Mouse (Mus musculus) forelimb bud, embryonic 11.5 days (tissue): ENCODE measurements at regions not wholly inside any gene's neighbourhood (a gene's known extent, or its start where the extent isn't known, plus 50 kb on each side); places are given as distances from the start of the nearest gene placed in this dataset.

Experiments
- DNase-seq: peaks from one replicate; pipeline ENCODE4 v3.0.0-alpha.2; 2012; ENCODE audit warnings: low read depth, low spot score

DNA sequence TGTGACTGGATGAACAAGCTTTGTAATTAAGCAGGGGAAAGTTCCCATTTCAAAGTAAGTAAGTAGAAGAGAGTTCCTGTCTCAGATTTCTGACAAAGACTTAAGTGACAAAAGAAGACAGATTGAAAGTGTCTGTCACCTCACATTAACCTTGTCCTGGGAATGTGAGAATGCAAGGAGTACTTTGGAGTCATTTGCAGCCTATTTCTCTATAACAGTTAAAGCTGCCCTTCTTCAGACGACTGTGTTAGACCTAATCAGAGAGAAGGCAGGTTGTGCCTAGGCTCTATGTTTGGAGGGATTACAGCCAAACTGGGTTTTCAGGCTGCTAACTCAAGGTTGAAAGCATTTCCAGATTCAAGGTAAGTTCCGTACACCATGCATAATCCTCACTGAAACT lies 446.5 kb downstream of the Pdgfc start:
- DNase-seq, result no peak

DNA sequence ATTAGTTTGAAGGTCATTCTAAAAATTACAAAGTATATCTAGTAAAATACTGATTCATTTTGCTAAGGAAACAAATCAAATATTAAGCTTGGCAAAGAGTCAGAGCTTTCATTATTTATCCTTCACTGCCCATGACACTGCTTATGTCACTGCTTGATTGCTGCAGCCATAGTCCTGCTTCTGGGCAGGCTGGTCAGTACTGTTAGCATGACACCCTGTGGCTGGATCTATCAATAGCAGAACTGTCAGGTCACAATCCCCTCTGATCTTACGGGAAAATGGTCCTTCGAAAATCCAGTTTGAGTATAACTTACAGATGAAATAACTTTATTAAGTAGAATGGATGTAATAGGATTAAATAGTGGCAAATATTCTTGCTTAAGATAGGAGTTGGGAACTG lies 447.1 kb downstream of the Pdgfc start:
- DNase-seq, result no peak

DNA sequence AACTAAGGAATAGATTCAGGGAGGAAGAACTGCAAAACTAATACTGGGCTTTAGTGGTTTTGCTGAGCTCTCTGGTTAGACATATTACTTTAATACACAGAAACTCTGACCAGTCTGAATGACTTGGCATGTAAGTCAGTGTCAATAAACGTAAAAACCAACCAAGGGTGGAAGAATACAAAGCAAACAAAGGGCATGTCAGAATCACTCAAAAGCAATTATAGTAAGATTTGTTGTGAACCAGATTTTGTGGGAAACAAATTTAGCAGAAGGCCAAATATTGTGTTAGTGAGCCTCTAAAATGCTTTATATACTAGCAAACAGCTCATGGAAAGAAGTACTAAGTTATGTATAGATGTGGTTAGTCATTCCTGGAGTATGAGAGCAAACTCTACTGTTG lies 427.1 kb upstream of the Ctso start:
- no peak for DNase-seq

DNA sequence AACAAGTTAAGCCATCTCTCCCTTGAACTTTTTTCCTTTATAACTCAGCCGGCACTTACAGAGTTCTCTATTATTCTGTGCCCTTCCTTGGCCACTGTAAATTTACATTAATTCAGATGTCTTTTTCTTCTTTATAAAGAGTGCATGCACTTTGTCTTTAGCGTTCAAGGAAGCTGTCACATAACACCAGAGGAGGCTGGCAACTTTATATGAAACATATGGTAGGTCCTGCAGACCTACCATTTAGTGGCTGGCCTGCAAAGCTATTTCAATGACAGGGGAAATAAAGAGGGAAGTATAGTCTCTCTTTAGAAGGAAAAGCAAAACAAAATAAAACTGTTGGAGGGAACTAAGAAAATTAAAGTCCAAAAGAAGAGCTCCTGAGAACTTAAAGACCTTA lies 423.8 kb upstream of the Ctso start:
- DNase-seq, result peak; percentile 58

DNA sequence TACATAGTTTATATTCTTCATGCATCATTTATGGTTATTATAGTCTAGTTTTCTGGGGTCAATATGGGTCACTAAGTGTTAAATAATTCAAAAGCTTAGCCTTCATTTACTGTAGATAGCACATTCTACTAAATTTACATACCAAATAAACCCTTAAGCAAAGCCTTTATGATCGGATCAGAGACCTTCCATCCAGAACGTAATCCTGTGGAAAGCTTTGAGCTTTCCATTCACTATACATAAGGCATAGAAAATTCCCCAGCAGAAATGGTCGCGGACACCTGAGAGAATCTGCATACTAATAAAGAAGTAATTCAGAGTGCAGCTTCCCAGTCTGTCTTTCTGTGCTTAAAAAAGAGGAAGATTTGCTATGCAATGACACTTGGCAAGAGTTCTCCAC lies 410.6 kb upstream of the Ctso start:
- DNase-seq, result no peak

DNA sequence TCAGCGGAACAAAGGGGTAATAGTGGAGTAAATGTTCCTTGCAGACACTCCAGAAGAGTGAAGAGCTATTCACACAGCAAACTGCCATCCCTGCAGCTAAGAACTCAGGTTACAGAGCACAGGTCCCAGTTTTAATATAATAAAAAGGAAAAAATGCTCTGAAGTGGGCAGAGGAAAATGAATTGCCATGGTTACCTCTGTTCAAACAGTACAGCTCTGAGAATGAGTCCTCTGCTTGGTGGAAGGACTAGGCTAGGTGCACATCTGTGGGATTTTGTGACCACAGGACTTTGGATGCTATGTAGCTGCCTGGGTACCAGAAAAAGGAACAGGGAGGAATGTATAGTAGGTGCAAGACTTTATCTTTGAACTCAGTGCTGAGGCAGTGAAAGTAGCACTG lies 401.5 kb upstream of the Ctso start:
- DNase-seq, result no peak

DNA sequence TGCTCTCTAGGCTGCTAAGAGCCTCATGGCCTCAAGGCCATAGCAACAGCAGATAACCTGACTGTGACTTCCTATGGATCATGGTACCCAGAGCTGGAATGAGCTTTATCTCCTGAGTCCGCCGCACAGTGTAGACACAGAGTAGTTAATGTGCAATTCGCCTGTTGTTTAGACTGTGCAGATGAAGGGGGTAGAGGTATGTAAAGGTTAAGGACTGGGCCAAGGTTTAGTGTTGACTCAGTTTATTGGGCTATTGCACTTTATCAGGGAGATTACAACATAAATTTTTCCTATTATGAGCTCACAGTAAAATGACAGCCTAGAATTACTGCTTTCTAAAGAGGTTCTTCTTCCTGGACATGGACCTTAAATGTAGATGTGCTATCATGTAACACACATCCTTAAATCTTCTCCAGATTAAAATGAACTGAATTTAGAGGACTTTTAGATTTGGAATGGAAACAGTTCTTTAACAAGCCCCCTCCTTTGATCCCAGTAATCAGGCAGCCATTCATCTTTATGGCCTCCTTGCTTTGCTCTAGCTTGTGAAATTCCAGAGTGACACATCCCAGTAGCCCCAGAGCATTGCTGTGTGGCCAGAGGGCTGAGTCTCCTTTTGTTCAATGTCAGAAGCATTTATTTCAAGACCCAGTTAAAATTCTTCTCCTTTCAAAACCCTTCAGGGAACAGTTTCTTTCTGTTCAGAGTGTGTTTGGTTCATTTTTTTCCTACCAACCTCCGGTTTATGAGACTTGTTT lies 396.8 kb upstream of the Ctso start:
- peak; percentile 53 for DNase-seq

DNA sequence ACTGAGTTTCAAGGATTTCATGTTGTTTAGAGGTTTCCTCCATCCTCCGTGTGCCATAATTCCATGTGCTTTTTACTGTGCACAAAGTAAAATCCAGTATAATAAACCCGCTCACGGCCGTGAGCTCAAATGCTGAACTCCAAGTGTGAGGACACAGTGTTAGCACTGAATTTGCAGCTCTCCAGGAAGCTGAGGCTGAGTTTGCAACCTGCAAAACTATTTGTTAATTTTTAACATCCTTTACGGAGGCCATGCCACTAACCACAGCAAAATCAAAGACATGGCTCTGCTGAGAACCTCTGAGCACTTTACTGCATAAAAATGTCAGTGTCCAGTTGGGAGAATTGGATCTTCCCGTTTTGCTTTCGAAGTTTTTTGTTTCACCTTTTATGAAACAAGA lies 377.6 kb upstream of the Ctso start:
- DNase-seq, result no peak

DNA sequence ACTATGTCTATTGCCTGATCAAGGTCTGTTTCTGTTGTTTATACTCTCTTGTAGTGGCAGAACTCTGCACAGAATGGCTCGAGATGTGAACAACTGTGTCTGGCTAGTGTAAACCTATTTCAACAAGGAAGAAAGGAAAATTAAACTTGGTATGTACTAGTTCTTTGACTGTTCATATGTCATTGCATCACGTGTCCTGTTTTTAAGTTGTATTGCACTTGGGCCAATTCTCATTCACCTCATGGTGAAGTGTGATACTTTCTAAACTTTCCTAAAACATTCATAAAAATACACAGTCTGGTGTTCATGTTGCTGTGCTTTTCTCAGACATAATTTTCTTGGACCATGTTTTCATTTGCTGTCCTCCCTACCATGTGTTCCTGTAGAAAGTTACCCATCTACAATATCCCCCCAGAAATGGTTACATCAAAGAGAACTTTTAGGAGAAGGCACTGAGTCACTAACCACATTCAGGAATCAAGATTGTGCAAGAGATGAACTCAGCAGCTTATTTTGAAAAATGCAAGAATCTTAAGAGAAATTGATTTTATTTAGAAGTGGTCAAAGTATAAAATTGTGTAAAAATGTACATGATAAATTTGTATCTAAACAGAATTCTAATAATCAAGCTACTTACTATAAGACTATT lies 369.7 kb upstream of the Ctso start:
- no peak for DNase-seq

DNA sequence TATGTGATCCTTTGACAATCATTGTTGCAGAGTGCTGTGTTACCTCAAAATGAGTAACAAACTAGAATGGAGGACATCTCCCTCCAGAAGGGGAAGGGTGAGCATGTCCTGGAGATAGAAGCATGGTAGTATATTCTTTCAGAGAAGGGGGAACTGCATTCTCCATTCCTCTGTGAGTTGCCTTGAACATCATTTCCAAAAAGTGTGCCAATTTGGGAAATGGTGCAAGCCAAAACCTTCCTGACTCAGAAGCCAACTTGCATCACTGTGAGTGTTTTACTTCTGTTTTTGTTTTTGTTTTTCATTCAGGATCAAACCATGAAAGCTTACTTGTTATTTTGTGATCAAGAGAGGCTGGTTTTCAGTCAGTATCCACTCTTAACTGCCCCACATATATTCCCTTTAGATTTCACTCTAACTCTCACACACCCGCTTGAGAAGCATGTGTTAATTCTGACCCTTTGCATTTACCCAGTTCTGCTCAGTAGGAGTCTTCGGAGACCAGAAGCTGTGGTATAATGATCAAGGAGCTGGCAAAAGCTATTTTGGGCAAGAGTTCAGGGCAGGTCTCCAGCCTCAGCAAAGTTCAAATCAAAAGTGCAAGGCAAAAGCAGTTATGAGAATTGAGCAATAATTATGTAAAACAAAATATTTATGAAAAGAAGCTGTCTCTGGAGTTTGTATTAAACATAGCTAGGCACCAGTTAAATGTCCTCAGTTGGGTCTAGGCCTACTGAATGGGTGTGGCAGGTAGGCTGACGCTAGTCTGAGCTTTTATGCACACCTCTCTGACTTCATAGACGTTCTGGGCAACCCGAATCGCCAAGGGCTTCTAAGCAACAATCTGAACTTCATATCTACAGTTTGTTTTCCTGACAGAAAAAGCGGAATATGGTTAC lies 368.3 kb upstream of the Ctso start:
- no peak for DNase-seq

DNA sequence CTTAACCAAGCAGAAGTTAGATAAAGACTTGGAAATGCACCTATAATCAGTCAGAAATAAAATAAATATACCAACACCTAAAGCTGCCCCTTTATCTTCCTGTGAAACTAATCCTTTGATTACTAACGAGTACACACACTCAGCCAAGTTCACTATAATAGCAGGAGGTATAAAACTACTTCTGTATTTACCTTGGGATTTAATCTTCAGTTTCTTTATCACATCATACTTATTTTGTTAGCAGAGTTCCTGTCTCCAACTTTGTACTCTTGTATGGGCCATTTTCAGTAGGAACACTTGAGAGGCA lies 367.7 kb upstream of the Ctso start:
- no peak for DNase-seq

DNA sequence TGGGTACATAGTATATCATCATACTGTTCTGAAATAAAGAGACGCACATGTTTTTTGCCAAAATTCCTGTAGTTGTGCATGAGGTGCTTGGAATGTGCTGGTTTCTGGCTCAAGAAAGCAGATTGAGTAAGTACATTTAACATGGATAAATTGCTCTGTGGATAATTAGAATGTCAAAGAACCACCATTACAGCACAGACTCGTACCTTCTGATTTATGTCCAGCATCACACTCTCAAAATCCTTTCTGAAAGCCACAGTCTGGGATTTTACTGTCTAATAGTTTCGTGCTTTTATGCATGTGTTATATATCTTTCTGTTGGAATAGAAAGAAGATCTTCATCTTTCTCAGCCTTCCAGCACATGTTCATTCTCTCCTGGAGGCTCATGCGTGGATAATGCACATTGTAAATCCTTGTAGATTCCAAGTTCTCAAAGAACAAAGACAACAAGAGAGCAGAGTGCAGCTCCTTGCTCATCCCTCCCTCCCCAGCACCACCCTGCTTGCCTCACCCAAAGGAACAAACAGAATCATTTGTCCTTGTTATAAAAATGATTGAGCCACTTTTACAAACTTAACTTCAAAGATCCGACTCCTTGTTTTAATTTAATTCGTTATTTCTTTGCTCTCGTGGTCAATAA lies 348.9 kb upstream of the Ctso start:
- DNase-seq, result no peak

DNA sequence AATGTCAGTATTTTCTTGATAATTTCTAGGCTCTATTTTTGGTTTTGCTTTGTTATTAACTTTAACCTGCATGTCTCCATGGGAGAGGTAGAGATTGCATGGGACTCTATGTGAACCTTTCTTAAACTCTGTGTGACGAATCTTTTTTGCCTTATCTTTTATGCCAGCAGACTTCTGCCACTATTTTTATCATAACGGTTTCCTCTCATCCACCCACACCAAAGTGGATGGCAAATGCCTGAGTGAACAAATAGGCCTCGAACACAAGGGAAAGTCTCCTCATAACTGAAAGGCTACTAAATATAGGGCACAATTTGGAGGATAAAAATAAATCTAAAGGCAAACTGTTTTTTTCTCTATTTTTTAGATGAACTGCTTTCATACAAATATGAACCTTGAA lies 343.3 kb upstream of the Ctso start:
- DNase-seq, result no peak

DNA sequence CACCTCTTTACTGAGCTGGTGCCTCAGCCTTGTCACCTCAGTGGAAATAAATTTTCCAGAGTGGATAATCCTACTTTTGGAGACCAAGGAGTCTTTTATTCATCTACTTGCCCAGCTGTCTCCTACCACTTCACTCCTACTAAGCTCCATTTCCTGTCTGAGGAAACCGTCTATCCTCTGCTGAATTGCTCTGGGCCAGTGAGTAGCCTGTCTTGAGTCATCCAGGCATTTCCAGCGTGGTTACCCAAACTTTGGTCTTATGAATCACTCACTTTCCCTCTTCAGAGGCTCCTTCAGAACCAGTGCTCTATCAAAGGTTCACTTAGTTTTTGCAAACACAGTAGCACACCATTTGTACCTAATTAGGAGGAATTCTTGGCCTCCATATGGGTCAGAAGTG lies 303.2 kb upstream of the Ctso start:
- DNase-seq, result no peak

DNA sequence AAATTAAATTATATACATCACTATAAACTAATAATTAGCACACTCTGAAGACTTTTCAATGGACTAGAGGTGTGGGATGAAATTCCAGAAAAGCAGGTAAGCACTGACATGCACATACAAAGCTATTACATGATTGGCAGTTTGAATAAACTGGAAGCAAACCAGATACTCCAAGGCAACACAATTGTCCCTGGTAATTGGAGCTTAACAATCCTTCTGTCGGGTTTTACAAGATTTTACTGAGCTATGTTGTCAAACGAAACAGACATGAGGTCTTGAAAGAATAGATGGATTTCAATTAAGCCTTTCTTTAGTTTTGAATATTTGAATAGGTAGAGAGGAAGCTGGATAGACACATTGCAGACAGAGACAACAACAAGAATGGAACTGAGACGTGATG lies 273.9 kb upstream of the Ctso start:
- no peak for DNase-seq

DNA sequence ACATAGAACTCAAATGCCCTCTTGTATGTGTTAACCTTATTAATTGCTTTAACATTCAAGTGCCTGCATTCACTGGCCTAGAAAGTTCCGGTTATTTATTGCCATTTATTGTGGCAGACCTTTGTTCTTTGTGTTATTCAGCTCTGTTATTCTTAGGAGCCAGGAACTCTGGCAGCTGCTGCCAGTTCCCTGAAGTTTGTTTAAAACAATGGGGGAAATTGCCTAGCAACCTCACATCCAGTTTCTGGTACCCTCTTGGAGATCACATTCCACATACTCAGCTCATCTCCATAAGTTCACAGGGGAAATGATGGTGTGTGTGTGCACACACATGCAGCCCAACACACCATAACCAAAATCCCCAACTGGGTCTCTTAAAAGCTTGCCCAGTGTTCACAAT lies 270.8 kb upstream of the Ctso start:
- DNase-seq, result peak; percentile 48

DNA sequence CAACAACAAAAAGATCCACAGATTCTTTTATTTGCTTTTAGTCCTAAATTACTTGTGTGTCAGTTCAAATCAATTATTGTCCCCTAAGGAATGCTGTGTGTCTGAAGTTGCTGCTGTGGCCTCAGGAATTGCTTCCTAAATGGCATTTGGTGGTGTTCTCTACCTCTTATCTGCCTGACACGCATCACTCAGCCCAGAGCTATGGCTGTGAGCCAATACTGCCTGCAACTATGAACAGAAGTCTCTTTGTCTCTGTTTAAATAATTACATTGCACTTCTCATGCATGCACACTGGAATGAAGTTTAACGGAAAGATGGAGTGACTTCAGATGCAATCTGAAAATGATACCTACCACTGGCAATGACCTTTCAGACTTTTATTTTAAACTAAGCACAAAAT lies 266.1 kb upstream of the Ctso start:
- DNase-seq, result peak; percentile 16

DNA sequence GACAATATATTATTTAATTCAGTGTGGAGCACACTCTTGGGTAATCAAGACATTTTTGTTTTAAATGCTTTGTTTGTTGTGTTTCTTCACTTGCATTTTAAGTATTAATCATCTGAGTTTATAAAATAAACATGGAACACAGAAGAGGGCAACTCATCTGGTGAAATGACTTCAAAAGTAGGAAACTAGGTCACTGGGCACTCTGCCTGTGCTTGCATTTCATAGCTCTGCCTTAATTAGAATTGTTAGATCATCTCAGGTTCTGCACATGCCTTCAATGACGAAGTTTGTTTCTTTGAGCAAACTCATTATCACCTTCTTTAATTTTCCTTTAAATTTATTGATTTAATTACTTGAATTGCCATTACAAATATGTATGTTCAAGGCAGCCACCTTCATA lies 255.8 kb upstream of the Ctso start:
- no peak for DNase-seq

DNA sequence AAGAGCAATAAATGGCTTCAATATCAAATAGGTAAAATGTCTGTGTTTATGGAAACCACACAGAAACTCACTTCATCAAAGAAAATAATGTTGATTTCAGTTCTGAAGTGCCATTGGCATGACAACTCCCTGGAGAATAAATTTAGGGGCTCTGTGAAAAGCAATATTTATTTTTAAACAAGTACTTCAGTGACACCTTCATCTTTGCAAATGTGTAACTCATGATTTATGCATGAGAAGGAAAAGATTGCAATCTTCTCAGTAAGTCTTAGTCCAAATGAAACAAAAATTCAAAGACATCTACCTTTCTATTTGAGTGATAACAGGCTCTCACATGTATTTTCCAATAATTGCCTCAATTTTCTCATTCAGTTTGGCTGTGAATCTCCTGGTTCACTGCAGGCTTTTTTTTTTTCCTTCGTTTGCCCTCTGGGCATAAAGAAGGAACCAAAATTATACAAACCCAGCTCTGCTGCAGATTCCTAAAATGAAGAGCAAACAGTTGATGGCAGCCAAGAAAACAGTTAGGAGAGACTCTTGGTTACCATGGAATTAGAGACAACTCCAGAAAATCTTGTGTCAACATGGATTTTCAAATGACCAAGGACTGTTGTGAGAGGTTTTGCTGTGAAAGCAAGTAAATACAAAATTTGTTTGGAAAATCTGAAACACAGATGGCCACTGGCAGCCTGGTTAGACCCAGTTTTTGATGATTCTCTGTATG lies 230.3 kb upstream of the Ctso start:
- no peak for DNase-seq

DNA sequence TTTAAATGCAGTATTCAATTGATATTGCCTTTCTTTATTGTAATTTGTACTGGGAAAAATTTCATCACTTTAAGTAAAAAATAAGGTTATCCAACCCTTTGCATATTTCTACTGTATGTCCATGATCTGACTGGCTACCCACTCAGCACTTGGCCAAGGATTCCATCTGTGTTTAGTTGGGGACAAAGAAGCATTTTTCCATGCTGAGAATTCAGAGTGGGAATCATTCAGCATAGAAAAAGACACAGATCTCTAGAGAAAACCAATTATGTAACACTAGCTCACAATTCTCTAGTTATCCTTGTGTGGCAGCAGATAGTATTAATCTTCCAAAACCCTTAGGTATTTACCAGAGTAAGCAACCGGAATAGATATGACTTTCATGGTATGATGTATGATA lies 213.5 kb upstream of the Ctso start:
- DNase-seq, result no peak

DNA sequence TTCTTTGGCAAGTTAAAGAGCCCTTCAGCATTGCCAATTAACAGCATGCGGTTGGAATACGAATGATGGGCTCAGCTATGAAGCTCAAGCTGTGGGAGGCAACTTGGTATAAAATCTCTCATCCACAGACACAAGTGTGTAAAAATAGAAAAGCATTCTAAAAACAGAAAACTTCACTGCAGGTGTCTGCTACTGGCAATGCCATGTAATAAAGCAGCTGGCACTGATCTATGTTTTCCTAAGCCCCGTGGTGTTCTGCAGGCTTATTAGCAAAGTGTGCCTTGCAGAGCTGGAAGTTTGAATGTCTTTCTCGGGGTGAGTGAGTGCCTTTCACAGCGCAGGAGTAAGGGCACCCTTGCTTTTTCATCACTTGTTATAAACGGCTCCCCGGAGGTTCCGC lies 196.9 kb upstream of the Ctso start:
- DNase-seq, result no peak

DNA sequence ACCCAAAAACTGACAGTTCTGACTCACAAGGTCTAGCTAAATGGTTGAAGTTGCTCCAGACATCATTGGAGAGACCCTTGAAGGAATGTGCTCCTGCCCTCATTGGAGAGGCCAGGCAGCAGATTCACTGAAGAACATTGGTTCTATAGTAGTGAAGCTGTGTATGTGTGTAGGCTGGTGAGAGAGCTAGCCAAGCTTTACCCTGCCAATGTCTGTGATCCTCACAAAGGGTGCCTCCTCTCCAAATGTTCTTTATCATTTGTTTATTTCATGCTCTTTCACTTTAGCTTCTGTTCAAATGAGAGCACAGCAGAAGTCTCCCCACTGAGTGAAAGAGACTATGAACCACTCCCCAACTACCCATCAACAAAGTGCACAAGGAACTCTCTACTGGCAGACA lies 195.6 kb upstream of the Ctso start:
- DNase-seq, result no peak
